Mouse (Mus musculus) liver, embryonic 13.5 days (tissue): Measurements from ENCODE around the gene Pllp. TPM values are rescaled to one million over a fixed set of nuclear protein-coding genes. Genes with fewer than 3 reads are reported as not detected.

ENCODE experiments used
- ATAC-seq: fragments of 200-750 bp; cut with Nextera tagmentation; 2 replicates; pipeline ENCODE4 v1.8.0; 2017; ENCODE audit warnings: low read depth, mild to moderate bottlenecking, moderate number of reproducible peaks, moderate library complexity
- DNase-seq: peaks from one replicate; pipeline ENCODE4 v3.0.0; 2022
- H3K27ac ChIP-seq: fragments of 300-500 bp; sonication (generic); 2 replicates; pipeline ENCODE4 v1.5.1; 2015; ENCODE audit warnings: moderate library complexity, mild to moderate bottlenecking, inconsistent platforms
- H3K27me3 ChIP-seq: fragments of 300-500 bp; sonication (generic); 2 replicates; pipeline ENCODE4 v1.6.1; 2015; ENCODE audit warnings: mild to moderate bottlenecking, inconsistent platforms
- H3K36me3 ChIP-seq: fragments of 300-500 bp; sonication (generic); 2 replicates; pipeline ENCODE4 v1.6.1; 2015; ENCODE audit warnings: mild to moderate bottlenecking, inconsistent platforms
- H3K4me1 ChIP-seq: fragments of 300-500 bp; sonication (generic); replicated peaks from 2 replicates; pipeline ENCODE4 v1.6.1; 2015; ENCODE audit warnings: inconsistent platforms
- H3K4me2 ChIP-seq: fragments of 300-500 bp; sonication (generic); 2 replicates; pipeline ENCODE4 v1.6.1; 2015; ENCODE audit warnings: inconsistent platforms, mild to moderate bottlenecking, moderate library complexity
- H3K4me3 ChIP-seq: fragments of 300-500 bp; sonication (generic); replicated peaks from 2 replicates; pipeline ENCODE4 v1.5.1; 2015; ENCODE audit warnings: mild to moderate bottlenecking, inconsistent platforms
- H3K9ac ChIP-seq: fragments of 300-500 bp; sonication (generic); 2 replicates; pipeline ENCODE4 v1.6.1; 2015; ENCODE audit warnings: mild to moderate bottlenecking, inconsistent platforms
- H3K9me3 ChIP-seq: fragments of 300-500 bp; sonication (generic); replicated peaks from 2 replicates; pipeline ENCODE4 v1.6.1; 2016; ENCODE audit warnings: inconsistent platforms
- WGBS: fragments of 180-500 bp; shearing (Covaris S2); methylation state at CpG from one replicate; pipeline ENCODE4 v1.1.7; 2015; ENCODE audit not compliant: insufficient replicate concordance; 5-methylcytosine and 5-hydroxymethylcytosine counted together
- polyA plus RNA-seq: library from polyadenylated mRNA; unstranded; fragments of >200 nt; fragmentation: Nextera tagmentation; extraction: Ambion mirVana; gene quantifications from 2 replicates; pipeline ENCODE4 v1.2.1, GENCODE M21; 2015

Pllp gene
- polyA plus RNA-seq, 1 experiment from 2014 or later, result 0.81 TPM

- Histone ChIP-seq H3K4me1 (peaks cover 36% of the 10 kb centered on the region), H3K27ac (peak overlapping the region; percentile 51), H3K9me3 (no peaks in the 10 kb centered on the region), H3K9ac (peak overlapping the region; percentile 58), H3K27me3 (peaks cover 14% of the 10 kb centered on the region), H3K4me3 (peak overlapping the region; percentile 68), H3K36me3 (no peaks in the 10 kb centered on the region), H3K4me2 (peak overlapping the region; percentile 80)
- WGBS, result under 1% methylated on average over 35 of the region's 35 CpGs
- ATAC-seq (peak; percentile 85), DNase-seq (peak; percentile 76)
Measured at GRCm38 (mm10) chr8:94702844-94703813, 7.1 kb upstream of the Pllp start.

- 63% methylated on average over 3 of the region's 3 CpGs for WGBS
- DNase-seq, result no peak
- ATAC-seq, result no peak
Measured at GRCm38 (mm10) chr8:94702156-94702555, 6.1 kb upstream of the Pllp start.

GRCm38 (mm10) chr8:94700421-94700935 lies 4.4 kb upstream of the Pllp start:
- no peaks in the 10 kb centered on the region for H3K36me3 ChIP-seq
- H3K27me3 ChIP-seq, result peaks cover 37% of the 10 kb centered on the region
- H3K4me3 ChIP-seq, result no peak overlapping the region
- no peak overlapping the region for H3K9ac ChIP-seq
- ATAC-seq (no peak), DNase-seq (no peak)
- H3K4me2 ChIP-seq, result no peak overlapping the region
- WGBS, result 50% methylated on average over 4 of the region's 4 CpGs
- peaks cover 29% of the 10 kb centered on the region for H3K4me1 ChIP-seq
- H3K9me3 ChIP-seq, result no peaks in the 10 kb centered on the region
- no peak overlapping the region for H3K27ac ChIP-seq

More at GRCm38 (mm10) chr8:94702156-94702555, 6.1 kb upstream of the Pllp start:
- Histone ChIP-seq H3K9ac (no peak overlapping the region), H3K4me2 (peak overlapping the region; percentile 80), H3K27ac (no peak overlapping the region), H3K27me3 (peaks cover 22% of the 10 kb centered on the region), H3K4me3 (no peak overlapping the region), H3K9me3 (no peaks in the 10 kb centered on the region), H3K36me3 (no peaks in the 10 kb centered on the region), H3K4me1 (peaks cover 36% of the 10 kb centered on the region)

GRCm38 (mm10) chr8:94699366-94699765 lies 3.3 kb upstream of the Pllp start:
- Histone ChIP-seq H3K4me3 (no peak overlapping the region), H3K27me3 (peaks cover 45% of the 10 kb centered on the region), H3K9me3 (no peaks in the 10 kb centered on the region), H3K36me3 (no peaks in the 10 kb centered on the region), H3K4me2 (no peak overlapping the region), H3K27ac (no peak overlapping the region), H3K4me1 (peaks cover 23% of the 10 kb centered on the region), H3K9ac (no peak overlapping the region)
- WGBS, result 75% methylated on average over 16 of the region's 16 CpGs
- ATAC-seq (no peak), DNase-seq (no peak)

GRCm38 (mm10) chr8:94697956-94698355 lies 1.9 kb upstream of the Pllp start:
- WGBS, result 69% methylated on average over 6 of the region's 6 CpGs
- no peak overlapping the region for H3K9ac ChIP-seq
- no peak overlapping the region for H3K27ac ChIP-seq
- ATAC-seq (no peak), DNase-seq (no peak)
- H3K36me3 ChIP-seq, result no peaks in the 10 kb centered on the region
- no peak overlapping the region for H3K4me2 ChIP-seq
- H3K27me3 ChIP-seq, result peaks cover 59% of the 10 kb centered on the region
- H3K4me1 ChIP-seq, result peaks cover 19% of the 10 kb centered on the region
- H3K9me3 ChIP-seq, result no peaks in the 10 kb centered on the region
- H3K4me3 ChIP-seq, result no peak overlapping the region

GRCm38 (mm10) chr8:94696566-94696965 lies 488 bp upstream of the Pllp start:
- H3K27me3 ChIP-seq, result peaks cover 73% of the 10 kb centered on the region
- ATAC-seq (no peak), DNase-seq (no peak)
- H3K4me3 ChIP-seq, result peak overlapping the region; percentile 50; the same call in 1 of the 2 replicates
- H3K4me2 ChIP-seq, result no peak overlapping the region
- peaks cover 12% of the 10 kb centered on the region for H3K4me1 ChIP-seq
- no peaks in the 10 kb centered on the region for H3K36me3 ChIP-seq
- H3K27ac ChIP-seq, result no peak overlapping the region
- 43% methylated on average over 3 of the region's 3 CpGs for WGBS
- no peak overlapping the region for H3K9ac ChIP-seq
- H3K9me3 ChIP-seq, result no peaks in the 10 kb centered on the region

- Histone ChIP-seq H3K36me3 (no peaks in the 10 kb centered on the region), H3K4me1 (peaks cover 12% of the 10 kb centered on the region), H3K27ac (no peak overlapping the region), H3K27me3 (peaks cover 77% of the 10 kb centered on the region), H3K9me3 (no peaks in the 10 kb centered on the region), H3K9ac (no peak overlapping the region), H3K4me3 (peak overlapping the region; percentile 50), H3K4me2 (peak overlapping the region; percentile 66)
- peak; percentile 26 for ATAC-seq
- WGBS, result under 1% methylated on average over 31 of the region's 31 CpGs
- DNase-seq, result no peak
Measured at GRCm38 (mm10) chr8:94695341-94695993, 611 bp downstream of the Pllp start.

GRCm38 (mm10) chr8:94694701-94695100 lies 1.4 kb downstream of the Pllp start:
- Histone ChIP-seq H3K4me2 (0 out of 2 replicates have a peak overlapping the region, but pooled peaks have one; percentile 66), H3K4me1 (peaks cover 12% of the 10 kb centered on the region), H3K27me3 (peaks cover 76% of the 10 kb centered on the region), H3K9me3 (no peaks in the 10 kb centered on the region), H3K36me3 (no peaks in the 10 kb centered on the region), H3K4me3 (no peak overlapping the region), H3K27ac (no peak overlapping the region), H3K9ac (no peak overlapping the region)
- ATAC-seq (no peak), DNase-seq (no peak)
- 6% methylated on average over 6 of the region's 6 CpGs for WGBS

- H3K4me3 ChIP-seq, result no peak overlapping the region
- WGBS, result 55% methylated on average over 9 of the region's 9 CpGs
- no peak overlapping the region for H3K4me2 ChIP-seq
- ATAC-seq (no peak), DNase-seq (no peak)
- H3K36me3 ChIP-seq, result no peaks in the 10 kb centered on the region
- H3K9ac ChIP-seq, result no peak overlapping the region
- 0 out of 2 replicates have a peak, but pooled peaks cover 6% of the 10 kb centered on the region for H3K4me1 ChIP-seq
- H3K27ac ChIP-seq, result no peak overlapping the region
- H3K9me3 ChIP-seq, result no peaks in the 10 kb centered on the region
- 0 out of 2 replicates have a peak, but pooled peaks cover under 1% of the 10 kb centered on the region for H3K27me3 ChIP-seq
Measured at GRCm38 (mm10) chr8:94685953-94686352, 10.1 kb downstream of the Pllp start.

GRCm38 (mm10) chr8:94684287-94684686 lies 11.8 kb downstream of the Pllp start:
- WGBS, result 44% methylated on average over 4 of the region's 4 CpGs
- DNase-seq (no peak), ATAC-seq (no peak)
- no peaks in the 10 kb centered on the region for H3K27me3 ChIP-seq
- 0 out of 2 replicates have a peak, but pooled peaks cover 6% of the 10 kb centered on the region for H3K4me1 ChIP-seq
- H3K9ac ChIP-seq, result no peak overlapping the region
- no peaks in the 10 kb centered on the region for H3K36me3 ChIP-seq
- no peak overlapping the region for H3K27ac ChIP-seq
- no peak overlapping the region for H3K4me2 ChIP-seq
- no peak overlapping the region for H3K4me3 ChIP-seq
- H3K9me3 ChIP-seq, result no peaks in the 10 kb centered on the region; the same call in 1 of the 2 replicates
